Mouse (Mus musculus): ENCODE measurements around the gene Fancd2. TPM values are rescaled to one million over a fixed set of nuclear protein-coding genes. Genes with fewer than 3 reads are reported as not detected.
A peak's percentile ranks its signal among the peaks of the same experiment; 100 is the strongest.

Gene Fancd2
- polyA plus RNA-seq, 1 experiment from 2014 or later = 13.9 TPM

DNA sequence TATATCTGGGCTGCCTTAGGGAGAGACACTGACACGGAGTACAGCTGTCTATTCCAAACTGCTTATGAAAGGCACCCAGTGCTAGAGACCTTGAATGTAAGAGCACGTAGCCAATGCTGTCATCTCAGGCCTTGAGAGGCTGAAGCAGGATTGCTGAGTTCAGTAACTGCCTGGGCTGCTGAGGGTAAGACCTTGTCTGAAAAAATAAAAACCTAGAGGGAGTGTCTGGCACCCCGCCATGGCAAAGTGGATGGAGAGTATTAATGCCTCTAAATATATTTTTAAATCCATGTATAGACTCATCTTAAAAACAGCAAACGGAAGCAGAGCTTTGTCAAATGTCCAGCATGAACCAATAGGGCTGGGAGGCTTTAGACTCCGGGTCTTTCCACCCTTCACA, 68.4 kb downstream of the Fancd2 start:
- Histone ChIP-seq H3K27ac (no peak overlapping the region), H3K4me2 (no peak overlapping the region), H3K27me3 (no peaks in the 10 kb centered on the region), H3K36me3 (0 out of 2 replicates have a peak, but pooled peaks cover 5% of the 10 kb centered on the region), H3K9ac (no peak overlapping the region), H3K9me3 (replicated peaks) (no peaks in the 10 kb centered on the region), H3K4me1 (peaks cover 9% of the 10 kb centered on the region), H3K4me3 (replicated peaks) (no peak overlapping the region)
- no peak for ATAC-seq (replicated peaks; ENCODE audit: low FRiP score)
- 69% methylated on average over 5 of the region's 5 CpGs for WGBS

DNA sequence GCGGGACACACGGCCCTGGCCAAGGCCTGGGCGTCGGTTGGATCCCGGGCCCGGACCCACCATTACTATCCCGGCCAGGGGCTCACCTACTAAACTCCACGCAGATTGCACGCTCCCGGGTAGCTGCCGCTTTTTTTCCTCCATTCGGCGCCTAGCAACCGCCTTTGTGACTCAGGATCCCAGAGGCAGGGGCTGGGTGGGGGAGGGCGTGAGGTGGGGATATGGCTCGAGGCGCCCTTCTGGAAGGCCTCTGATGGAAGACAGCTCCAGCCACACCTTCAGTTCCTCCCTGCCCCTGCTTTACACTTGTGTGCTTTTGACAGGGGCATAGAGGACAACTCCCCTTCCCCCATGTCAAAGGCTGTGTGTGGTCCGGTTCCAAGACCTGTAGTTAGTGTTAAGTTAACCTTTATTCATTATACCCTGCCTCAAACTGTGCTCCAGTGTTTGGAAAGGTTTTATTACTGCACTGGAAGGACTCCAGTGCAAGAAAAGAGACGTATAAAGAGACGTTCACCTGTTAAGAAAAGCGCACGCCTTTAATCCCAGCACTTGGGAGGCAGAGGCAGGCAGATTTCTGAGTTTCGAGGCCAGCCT, 69.2 kb downstream of the Fancd2 start, which contains the start of gene Fancd2os:
Gene Fancd2os (minus strand): TSS at position 173 of the 597 bp plus-strand sequence.
- H3K9me3 ChIP-seq (replicated peaks) = no peaks in the 10 kb centered on the region
- H3K27me3 ChIP-seq = no peaks in the 10 kb centered on the region
- H3K4me3 ChIP-seq (replicated peaks) = no peak within 1 kb of the TSS
- ATAC-seq (replicated peaks; ENCODE audit: low FRiP score) = no peak; the same call in 1 of the 2 replicates
- H3K4me2 ChIP-seq = 0 out of 2 replicates have a peak within 1 kb of the TSS, but pooled peaks have one; percentile 9
- H3K4me1 ChIP-seq = peaks cover 13% of the 10 kb centered on the region
- H3K9ac ChIP-seq = 0 out of 2 replicates have a peak within 1 kb of the TSS, but pooled peaks have one; percentile 7
- 0 out of 2 replicates have a peak, but pooled peaks cover 5% of the 10 kb centered on the region for H3K36me3 ChIP-seq
- H3K27ac ChIP-seq = 0 out of 2 replicates have a peak within 1 kb of the TSS, but pooled peaks have one; percentile 3
- WGBS = 47% methylated on average over 23 of the region's 23 CpGs

DNA sequence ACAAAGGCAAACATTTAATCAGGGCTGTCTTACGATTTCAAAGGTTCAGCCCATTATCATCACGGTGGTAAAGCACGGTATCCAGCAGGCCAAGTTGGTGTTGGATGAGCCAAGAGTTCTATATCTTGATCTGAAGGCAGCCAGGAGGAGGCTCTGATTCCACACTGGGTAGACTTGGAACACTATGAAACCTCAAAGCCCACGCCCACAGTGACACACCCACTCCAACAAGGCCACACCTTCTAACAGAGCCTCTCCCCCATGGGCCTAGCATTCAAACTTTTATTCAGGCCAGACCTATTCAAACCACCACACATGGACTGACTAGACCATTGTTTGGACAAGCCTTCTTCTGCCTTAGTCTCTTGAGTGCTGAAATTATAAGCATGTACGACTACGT, 71.3 kb downstream of the Fancd2 start:
- Histone ChIP-seq H3K36me3 (peaks cover 11% of the 10 kb centered on the region; the same call in 1 of the 2 replicates), H3K4me1 (peaks cover 25% of the 10 kb centered on the region), H3K27ac (no peak overlapping the region), H3K4me2 (no peak overlapping the region), H3K4me3 (replicated peaks) (no peak overlapping the region), H3K27me3 (no peaks in the 10 kb centered on the region), H3K9ac (no peak overlapping the region), H3K9me3 (replicated peaks) (no peaks in the 10 kb centered on the region)
- WGBS = 87% methylated on average over 6 of the region's 6 CpGs
- ATAC-seq (replicated peaks; ENCODE audit: low FRiP score) = no peak

DNA sequence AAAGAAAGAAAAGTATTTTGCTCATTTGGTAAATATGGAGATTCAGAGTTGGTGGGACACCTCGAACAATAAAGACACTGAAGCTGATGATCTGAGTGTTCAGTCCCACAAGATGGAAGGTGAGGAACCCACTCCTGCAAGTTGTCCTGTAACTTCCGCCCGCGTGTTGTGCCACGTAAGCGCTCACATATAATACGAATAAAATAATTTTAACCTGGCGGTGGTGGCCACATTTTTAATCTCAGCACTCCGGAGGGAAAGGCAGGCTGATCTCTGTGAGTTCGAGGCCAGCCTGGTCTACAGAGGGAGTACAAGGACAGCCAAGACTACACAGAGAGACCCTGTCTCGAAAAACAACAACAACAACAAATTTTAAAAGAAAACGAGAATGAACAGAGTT, 72.5 kb downstream of the Fancd2 start:
- H3K36me3 ChIP-seq = peaks cover 16% of the 10 kb centered on the region; the same call in 1 of the 2 replicates
- peak overlapping the region; percentile 74 for H3K4me2 ChIP-seq
- H3K9ac ChIP-seq = peak overlapping the region; percentile 91
- WGBS = 49% methylated on average over 12 of the region's 12 CpGs
- no peak for ATAC-seq (replicated peaks; ENCODE audit: low FRiP score)
- H3K9me3 ChIP-seq (replicated peaks) = no peaks in the 10 kb centered on the region
- H3K4me1 ChIP-seq = peaks cover 25% of the 10 kb centered on the region
- no peaks in the 10 kb centered on the region for H3K27me3 ChIP-seq
- peak overlapping the region; percentile 90 for H3K27ac ChIP-seq
- peak overlapping the region; percentile 96 for H3K4me3 ChIP-seq (replicated peaks)

DNA sequence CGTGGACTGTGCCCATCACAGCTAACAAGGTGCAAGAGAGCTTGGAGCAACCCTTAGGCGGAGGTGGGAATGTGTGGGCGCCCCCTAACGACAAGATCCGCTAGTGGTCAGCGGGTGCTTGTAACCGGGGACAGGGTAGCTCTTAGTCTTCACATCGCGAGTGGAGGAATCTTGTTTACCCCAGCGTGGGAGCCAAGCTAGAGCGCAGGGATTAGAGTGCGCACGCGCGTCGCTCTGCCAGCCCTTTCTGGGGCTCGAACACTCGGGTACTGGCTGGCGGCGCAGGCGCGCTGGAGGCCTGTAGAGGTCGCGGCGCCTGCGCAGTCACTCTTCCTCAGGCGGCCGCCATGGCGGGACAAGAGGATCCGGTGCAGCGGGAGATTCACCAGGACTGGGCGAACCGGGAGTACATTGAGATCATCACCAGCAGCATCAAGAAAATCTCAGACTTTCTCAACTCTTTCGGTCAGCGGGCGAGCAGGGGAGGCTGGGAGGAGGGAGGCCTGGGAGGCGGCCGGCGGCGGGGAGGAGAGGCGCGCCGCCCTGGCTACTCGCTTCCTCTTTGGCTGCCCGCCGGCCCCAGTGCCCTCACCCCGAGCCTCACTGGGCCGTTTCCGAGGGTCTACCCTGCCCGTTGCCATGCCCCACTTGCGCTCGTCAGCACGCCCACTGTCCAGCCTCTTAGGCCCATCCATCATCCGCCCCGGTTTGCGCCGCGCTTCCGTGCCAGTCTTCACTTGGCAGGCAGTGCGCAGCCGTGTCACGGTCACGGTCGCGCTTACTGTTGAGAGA, 73.1 kb downstream of the Fancd2 start, which contains the start of gene Brk1:
Gene Brk1 (plus strand): TSS at position 341 of the 792 bp plus-strand sequence.
- Histone ChIP-seq H3K9ac (peak within 1 kb of the TSS; percentile 91), H3K4me3 (replicated peaks) (peak within 1 kb of the TSS; percentile 96), H3K4me1 (peaks cover 25% of the 10 kb centered on the region), H3K9me3 (replicated peaks) (no peaks in the 10 kb centered on the region), H3K4me2 (peak within 1 kb of the TSS; percentile 74), H3K27me3 (no peaks in the 10 kb centered on the region), H3K36me3 (peaks cover 16% of the 10 kb centered on the region; the same call in 1 of the 2 replicates), H3K27ac (peak within 1 kb of the TSS; percentile 90)
- peak; percentile 93 for ATAC-seq (replicated peaks; ENCODE audit: low FRiP score)
- WGBS = under 1% methylated on average over 58 of the region's 65 CpGs

DNA sequence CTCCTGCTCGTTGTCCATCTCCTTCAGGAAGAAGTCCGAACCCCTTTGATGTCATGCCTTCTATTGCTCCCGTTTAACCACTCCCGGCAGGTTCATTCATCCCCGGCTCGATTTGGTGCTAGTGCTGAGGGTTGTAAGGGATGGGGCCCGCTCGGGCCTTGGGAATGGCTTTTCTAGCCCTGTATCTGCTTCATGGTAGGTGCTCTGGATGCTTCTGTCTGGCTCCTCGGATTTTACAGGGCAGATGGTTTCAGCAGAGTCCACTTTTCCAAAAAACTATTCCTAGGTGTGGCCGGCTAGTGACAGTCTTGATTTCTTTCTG, 73.7 kb downstream of the Fancd2 start:
- Histone ChIP-seq H3K9ac (peak overlapping the region; percentile 91), H3K36me3 (peaks cover 17% of the 10 kb centered on the region), H3K27ac (peak overlapping the region; percentile 90), H3K4me3 (replicated peaks) (peak overlapping the region; percentile 96), H3K4me1 (peaks cover 24% of the 10 kb centered on the region), H3K9me3 (replicated peaks) (no peaks in the 10 kb centered on the region), H3K27me3 (no peaks in the 10 kb centered on the region), H3K4me2 (peak overlapping the region; percentile 74)
- peak; percentile 37; the same call in 1 of the 2 replicates for ATAC-seq (replicated peaks; ENCODE audit: low FRiP score)
- 2% methylated on average over 10 of the region's 10 CpGs for WGBS

DNA sequence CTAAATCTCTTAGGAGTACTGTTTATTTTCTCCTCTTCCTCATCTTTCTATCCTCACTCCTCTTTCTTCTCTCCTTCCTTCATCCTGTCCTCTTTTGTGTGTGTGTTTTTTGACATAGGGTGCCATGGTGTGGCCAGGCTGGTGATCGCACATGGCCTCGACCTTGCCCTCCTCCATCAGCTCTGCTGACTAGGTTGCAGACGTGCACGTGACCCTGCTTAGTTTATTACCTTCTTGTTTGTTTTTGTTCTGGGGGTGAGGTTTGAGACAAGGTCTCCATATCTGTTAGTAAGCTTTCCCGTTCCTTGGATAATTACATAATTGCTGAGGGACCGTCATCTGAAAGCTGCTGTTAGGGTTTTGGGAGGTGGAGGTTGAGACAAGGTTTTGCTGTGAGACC, 77.4 kb downstream of the Fancd2 start:
- Histone ChIP-seq H3K4me1 (peaks cover 19% of the 10 kb centered on the region), H3K4me3 (replicated peaks) (no peak overlapping the region), H3K4me2 (no peak overlapping the region), H3K27ac (no peak overlapping the region), H3K9me3 (replicated peaks) (no peaks in the 10 kb centered on the region), H3K27me3 (no peaks in the 10 kb centered on the region), H3K36me3 (peaks cover 49% of the 10 kb centered on the region), H3K9ac (no peak overlapping the region)
- WGBS = 57% methylated on average over 6 of the region's 6 CpGs
- ATAC-seq (replicated peaks; ENCODE audit: low FRiP score) = no peak

DNA sequence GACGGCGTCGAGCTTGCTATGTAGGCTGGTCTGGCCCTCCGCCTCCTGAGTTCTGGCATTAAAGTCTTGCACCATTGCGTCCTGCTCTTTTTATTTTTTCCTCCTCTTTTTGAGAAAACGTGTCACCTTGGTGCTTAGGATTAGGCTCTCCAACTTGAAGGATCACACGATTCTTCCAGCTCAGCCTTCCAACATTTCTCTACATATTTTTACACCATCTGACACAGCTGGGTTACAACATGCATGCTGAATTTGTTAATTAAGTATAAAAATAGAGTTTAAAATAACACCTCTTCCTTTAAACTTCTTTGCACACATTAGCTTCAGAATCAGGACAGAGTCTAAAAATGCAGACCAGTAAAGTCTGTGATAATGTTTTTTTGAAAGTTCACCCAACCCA, 77.8 kb downstream of the Fancd2 start:
- no peak overlapping the region for H3K9ac ChIP-seq
- ATAC-seq (replicated peaks; ENCODE audit: low FRiP score) = no peak
- H3K9me3 ChIP-seq (replicated peaks) = no peaks in the 10 kb centered on the region
- 88% methylated on average over 7 of the region's 7 CpGs for WGBS
- no peak overlapping the region for H3K27ac ChIP-seq
- H3K4me2 ChIP-seq = no peak overlapping the region
- peaks cover 17% of the 10 kb centered on the region for H3K4me1 ChIP-seq
- H3K4me3 ChIP-seq (replicated peaks) = no peak overlapping the region
- H3K36me3 ChIP-seq = peaks cover 53% of the 10 kb centered on the region
- H3K27me3 ChIP-seq = no peaks in the 10 kb centered on the region

DNA sequence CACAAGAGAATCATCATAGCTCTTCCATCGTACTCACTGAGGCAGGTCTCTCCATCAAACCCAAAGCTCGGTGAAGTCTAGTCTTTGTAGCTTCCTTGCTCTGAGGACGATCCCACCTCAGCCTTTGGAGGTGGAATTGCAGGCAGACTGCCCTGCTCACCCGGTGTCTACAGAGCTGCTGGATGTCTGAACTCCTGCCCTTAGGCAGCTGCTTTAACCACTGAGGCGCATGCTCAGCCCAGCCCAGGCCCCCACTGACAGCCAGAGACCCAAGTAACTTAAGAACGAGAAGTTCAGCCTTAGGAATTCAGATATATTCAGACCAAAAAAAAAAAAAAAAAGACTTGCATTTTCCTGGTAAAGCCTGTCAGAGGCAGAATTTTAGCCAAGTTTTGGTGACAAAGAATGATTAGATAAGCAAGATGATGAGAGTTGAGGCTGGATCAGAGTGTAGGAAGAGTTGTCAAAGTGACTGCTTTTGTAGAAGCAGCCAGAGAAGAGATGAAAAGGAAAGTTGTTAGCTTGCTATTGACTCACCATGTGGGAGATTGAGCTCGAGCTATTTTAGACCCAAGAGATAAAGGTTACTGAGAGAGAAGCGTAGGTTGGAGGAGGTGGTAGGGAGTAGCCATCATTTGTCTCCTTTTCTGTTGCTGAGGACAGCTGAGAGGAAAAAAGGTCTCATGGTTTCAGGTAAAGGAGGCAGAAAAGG, 80.9 kb downstream of the Fancd2 start:
- peaks cover 76% of the 10 kb centered on the region for H3K36me3 ChIP-seq
- no peaks in the 10 kb centered on the region for H3K4me1 ChIP-seq
- no peak for ATAC-seq (replicated peaks; ENCODE audit: low FRiP score)
- H3K27me3 ChIP-seq = no peaks in the 10 kb centered on the region
- H3K4me2 ChIP-seq = no peak overlapping the region
- no peak overlapping the region for H3K9ac ChIP-seq
- H3K27ac ChIP-seq = no peak overlapping the region
- no peaks in the 10 kb centered on the region for H3K9me3 ChIP-seq (replicated peaks)
- no peak overlapping the region for H3K4me3 ChIP-seq (replicated peaks)
- 89% methylated on average over 8 of the region's 8 CpGs for WGBS

DNA sequence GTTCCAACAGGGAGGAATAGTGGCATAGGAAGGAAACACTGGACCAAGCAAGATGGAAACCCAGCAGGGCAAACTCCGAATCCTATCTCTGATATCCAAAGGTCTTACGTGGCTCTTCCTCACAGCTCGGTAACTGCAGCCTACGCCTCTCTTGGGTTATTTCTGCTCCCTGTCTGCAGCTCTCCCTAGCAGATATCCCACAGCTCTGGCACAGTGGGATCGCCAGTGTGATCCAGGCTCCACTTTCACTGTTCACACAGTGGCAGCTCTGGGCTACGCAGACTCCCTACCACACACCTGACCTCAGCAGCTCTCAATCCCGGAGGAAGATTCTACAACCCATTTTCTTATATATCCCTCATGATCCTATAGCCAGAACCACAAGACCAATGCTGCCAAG, 82.7 kb downstream of the Fancd2 start:
- WGBS = 95% methylated on average over 7 of the region's 7 CpGs
- no peak overlapping the region for H3K27ac ChIP-seq
- H3K9me3 ChIP-seq (replicated peaks) = no peaks in the 10 kb centered on the region

DNA sequence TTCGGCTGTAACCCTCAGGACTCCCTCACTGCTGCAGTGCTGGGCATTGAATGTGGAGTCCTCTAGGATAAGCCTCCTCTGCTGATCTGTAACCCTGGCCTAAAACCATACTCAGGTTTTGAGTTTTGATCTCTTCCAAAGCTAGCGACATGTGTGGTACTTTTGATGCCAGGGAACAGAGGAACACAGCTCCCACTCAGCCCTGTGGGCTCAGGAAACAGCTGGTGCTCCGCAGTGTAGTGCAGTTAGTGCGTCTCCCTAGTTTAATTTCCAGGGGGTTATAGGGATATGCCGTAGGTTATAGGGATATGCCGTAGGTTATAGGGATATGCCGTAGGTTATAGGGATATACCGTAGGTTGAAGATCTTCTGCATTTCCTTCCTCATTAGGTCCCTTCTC, 83.5 kb downstream of the Fancd2 start:
- no peaks in the 10 kb centered on the region for H3K27me3 ChIP-seq
- ATAC-seq (replicated peaks; ENCODE audit: low FRiP score) = no peak
- H3K4me1 ChIP-seq = no peaks in the 10 kb centered on the region
- H3K4me3 ChIP-seq (replicated peaks) = no peak overlapping the region
- 95% methylated on average over 8 of the region's 8 CpGs for WGBS
- no peak overlapping the region for H3K27ac ChIP-seq
- H3K9me3 ChIP-seq (replicated peaks) = no peaks in the 10 kb centered on the region
- H3K9ac ChIP-seq = no peak overlapping the region
- no peak overlapping the region for H3K4me2 ChIP-seq
- peaks cover 82% of the 10 kb centered on the region for H3K36me3 ChIP-seq

More for the DNA sequence above, 82.7 kb downstream of the Fancd2 start:
- Histone ChIP-seq H3K4me2 (no peak overlapping the region), H3K9ac (no peak overlapping the region), H3K4me1 (no peaks in the 10 kb centered on the region), H3K27me3 (no peaks in the 10 kb centered on the region), H3K36me3 (peaks cover 82% of the 10 kb centered on the region), H3K4me3 (replicated peaks) (no peak overlapping the region)
- no peak for ATAC-seq (replicated peaks; ENCODE audit: low FRiP score)

DNA sequence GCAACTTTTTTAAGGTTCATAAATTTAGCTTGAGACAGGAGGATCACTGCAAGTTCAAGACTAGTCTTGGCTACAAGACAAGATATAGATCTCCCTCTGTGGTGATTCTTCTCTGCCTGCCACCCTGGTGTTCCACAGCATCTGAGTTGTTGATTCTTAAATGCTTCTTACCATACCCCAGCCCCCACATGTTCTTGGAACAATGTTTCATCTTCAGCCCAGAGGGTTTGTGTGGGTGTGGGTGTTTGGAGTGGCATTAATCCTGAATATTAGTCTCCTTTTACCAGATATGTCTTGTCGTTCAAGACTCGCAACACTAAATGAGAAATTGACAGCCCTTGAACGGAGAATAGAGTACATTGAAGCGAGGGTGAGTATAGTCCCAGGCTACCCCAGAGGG, 84.0 kb downstream of the Fancd2 start:
- Histone ChIP-seq H3K4me1 (no peaks in the 10 kb centered on the region), H3K36me3 (peaks cover 78% of the 10 kb centered on the region), H3K27ac (no peak overlapping the region), H3K4me2 (no peak overlapping the region), H3K9ac (no peak overlapping the region), H3K9me3 (replicated peaks) (no peaks in the 10 kb centered on the region), H3K4me3 (replicated peaks) (no peak overlapping the region), H3K27me3 (no peaks in the 10 kb centered on the region)
- ATAC-seq (replicated peaks; ENCODE audit: low FRiP score) = no peak
- WGBS = 95% methylated on average over 4 of the region's 4 CpGs
